Mouse (Mus musculus) large intestine, adult 2 months (tissue): ENCODE data around the gene Dhx33. TPM values are rescaled to one million over a fixed set of nuclear protein-coding genes. Genes with fewer than 3 reads are reported as not detected.

Experiments used
- DNase-seq: peaks from one replicate; pipeline ENCODE4 v3.0.0-alpha.2; 2012; ENCODE audit warnings: low read depth, low spot score
- WGBS: fragments of 180-500 bp; shearing (Covaris S2); methylation state at CpG from one replicate; pipeline ENCODE4 v1.1.7; 2018; 5-methylcytosine and 5-hydroxymethylcytosine counted together
- polyA plus RNA-seq: library from polyadenylated mRNA; depleted of rRNA; stranded (reverse); fragments of >200 nt; gene quantifications from 2 replicates; pipeline ENCODE4 v1.2.3, GENCODE M21; 2012; rRNA removed

Gene Dhx33
- polyA plus RNA-seq, 1 experiment: 9.0 TPM

DNA sequence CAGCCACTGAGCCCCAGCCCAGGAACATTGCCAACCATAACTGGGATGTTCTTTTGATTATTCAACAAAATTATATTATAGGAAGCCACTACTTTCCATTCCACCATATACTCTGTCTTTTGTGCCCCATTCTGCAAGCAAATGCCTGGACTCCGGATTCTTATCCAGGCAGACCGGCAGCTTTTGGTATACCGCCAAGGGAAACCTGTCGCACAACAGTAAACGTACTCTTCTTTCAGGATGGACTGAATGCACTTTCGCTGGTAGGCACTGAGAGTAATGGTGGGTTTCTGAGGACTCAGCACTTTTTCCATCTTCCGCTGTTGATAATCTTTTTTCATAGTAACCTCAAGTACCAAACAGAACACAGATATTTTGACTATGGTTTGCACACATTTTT, 60.6 kb downstream of the Dhx33 start:
- no peak for DNase-seq
- 87% methylated on average over 7 of the region's 7 CpGs for whole genome bisulfite sequencing

DNA sequence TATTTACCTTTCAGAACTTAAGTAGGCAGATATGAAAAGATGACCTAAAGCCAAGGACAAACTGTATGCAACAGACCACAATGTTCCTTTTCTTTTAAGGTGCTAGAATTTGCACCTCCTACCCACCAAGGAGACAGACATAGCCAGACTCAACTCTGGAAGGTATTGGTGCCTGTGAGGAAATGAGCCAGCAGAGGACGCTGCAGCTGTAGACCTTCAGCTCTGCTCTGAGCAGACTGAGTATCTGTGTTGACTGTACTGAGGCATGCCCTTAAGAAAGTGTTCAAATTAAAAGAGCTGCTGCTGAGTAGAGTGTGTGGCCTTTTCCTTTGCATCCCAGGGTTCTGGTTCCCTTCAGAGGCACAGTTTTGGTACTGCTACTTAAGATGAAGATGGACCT, 61.6 kb downstream of the Dhx33 start:
- DNase-seq: no peak
- WGBS: 88% methylated on average over 1 of the region's 1 CpGs

DNA sequence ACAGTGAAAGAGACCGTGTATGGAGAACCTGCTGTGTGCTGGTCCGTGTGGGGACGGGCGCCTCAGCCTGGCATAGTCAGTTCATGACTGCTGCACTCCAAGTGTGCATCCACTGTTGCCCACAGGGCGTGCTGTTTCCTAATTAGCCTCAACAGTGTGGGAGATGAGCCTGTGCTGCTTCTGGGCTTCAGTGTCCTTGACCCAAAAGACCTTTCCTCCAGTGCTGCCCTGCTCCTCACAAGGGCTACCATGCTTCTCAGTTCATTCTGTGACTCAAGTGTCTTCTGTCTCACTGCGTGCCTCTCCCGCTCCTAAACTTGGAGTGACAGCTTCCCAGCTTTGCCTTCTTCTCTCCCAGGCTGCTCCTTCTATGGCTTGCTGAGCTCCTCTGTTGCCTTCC, 68.9 kb downstream of the Dhx33 start:
- WGBS: 94% methylated on average over 7 of the region's 7 CpGs
- DNase-seq: no peak

Other genes with a start within 250 kb of the Dhx33 start
- 0.92 and 1.9 TPM in 2 replicates for gene Zfp3, start 240.2 kb downstream of the Dhx33 start, polyA plus RNA-seq
- gene Scimp, start 191.9 kb downstream of the Dhx33 start, polyA plus RNA-seq: 2.0 and 3.8 TPM in 2 replicates
- 1.9 and 2.3 TPM in 2 replicates for gene Rabep1, start 159.7 kb downstream of the Dhx33 start, polyA plus RNA-seq
- gene Nup88, start 34.5 kb downstream of the Dhx33 start, polyA plus RNA-seq: 20.4 and 29.9 TPM in 2 replicates
- gene Rpain, start 34.2 kb downstream of the Dhx33 start, polyA plus RNA-seq: 24.4 and 28.0 TPM in 2 replicates
- gene C1qbp, start 21.4 kb downstream of the Dhx33 start, polyA plus RNA-seq: 77.6 and 89.8 TPM in 2 replicates
- 4.0 and 5.4 TPM in 2 replicates for gene Mis12, start 15.2 kb upstream of the Dhx33 start, polyA plus RNA-seq
- 17.2 and 19.8 TPM in 2 replicates for gene Derl2, start 15.4 kb upstream of the Dhx33 start, polyA plus RNA-seq
- gene 6330403K07Rik, start 29.1 kb upstream of the Dhx33 start, polyA plus RNA-seq: 0.83 and 1.3 TPM in 2 replicates
- gene Nlrp1a, start 140.3 kb upstream of the Dhx33 start, polyA plus RNA-seq: 0.21 TPM in 1 of 2 replicates, not detected in the other
- gene Nlrp1b, start 226.3 kb upstream of the Dhx33 start, polyA plus RNA-seq: 0.21 and 2.2 TPM in 2 replicates